Mouse (Mus musculus) cerebellum, adult 2 months (tissue): ENCODE measurements at regions not wholly inside any gene's neighbourhood (a gene's known extent, or its start where the extent isn't known, plus 50 kb on each side); places are given as distances from the start of the nearest gene placed in this dataset.

Experiments
- CTCF ChIP-seq: fragments of 200-500 bp; IDR thresholded peaks from 2 replicates; pipeline ENCODE4 v1.5.1; 2011; ENCODE audit warnings: low read depth, mild to moderate bottlenecking, control low read depth, low read length, moderate library complexity, borderline replicate concordance; ENCODE audit not compliant: insufficient read depth
- POLR2A ChIP-seq: fragments of 200-500 bp; IDR thresholded peaks from 2 replicates; pipeline ENCODE4 v1.6.1; 2011; ENCODE audit warnings: low read length, control low read depth, borderline replicate concordance; ENCODE audit not compliant: insufficient read depth

DNA sequence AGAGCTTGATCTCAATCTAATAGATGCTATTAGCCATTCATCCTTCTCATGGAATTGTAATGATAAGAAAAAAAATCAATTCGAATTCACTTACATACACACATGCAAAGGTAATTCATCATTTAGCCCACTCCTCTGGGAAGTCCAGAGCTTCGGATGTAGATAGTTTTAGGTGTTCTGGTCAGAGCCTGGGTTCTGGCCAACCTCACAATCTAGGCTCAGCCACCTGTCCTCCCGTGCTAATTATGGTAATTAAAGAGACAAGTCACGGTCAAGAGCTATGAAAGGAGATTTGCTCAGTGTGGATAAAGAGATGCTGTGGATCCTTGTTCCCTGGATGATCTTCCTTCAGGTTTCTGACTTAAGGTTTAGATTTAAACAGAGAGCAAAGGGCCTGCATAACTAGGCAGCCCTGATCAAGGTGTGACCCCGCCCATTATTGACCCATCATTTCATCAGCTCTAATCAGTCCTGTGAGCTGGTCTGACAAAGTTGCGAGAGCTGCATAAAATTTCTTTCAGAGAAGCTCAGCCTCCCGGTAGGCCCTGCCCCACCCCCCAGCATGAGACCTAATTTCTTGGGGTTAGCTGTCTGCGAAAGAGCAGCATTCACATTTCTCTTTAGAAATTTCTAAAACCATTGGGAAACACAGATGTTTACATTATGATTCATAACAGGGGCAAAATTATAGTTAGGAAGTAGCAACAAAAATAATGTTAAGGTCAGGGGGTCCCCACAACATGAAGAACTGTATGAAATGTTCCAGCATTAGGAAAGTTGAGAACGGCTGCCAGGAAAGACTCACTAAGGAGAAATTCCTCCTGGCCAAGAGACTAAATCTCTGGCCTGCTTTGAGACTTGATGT lies 98.3 kb upstream of the Slc25a26 start:
- TF ChIP-seq CTCF = no peak
- TF ChIP-seq POLR2A = no peak
